Mouse (Mus musculus) brain, embryonic 14.5 days (tissue): ENCODE results near the gene H2al1j. TPM values are rescaled to one million over a fixed set of nuclear protein-coding genes. Genes with fewer than 3 reads are reported as not detected.
"Not testable (repeated sequence)": the region's sequence is repeated elsewhere in the genome, so short reads cannot be mapped to it uniquely, and the experiment has no call there.

Source experiments
- DNase-seq: peaks from one replicate; pipeline ENCODE4 v3.0.0-alpha.2; 2011; ENCODE audit warnings: low read depth
- CTCF ChIP-seq: fragments of 200-500 bp; IDR thresholded peaks from 2 replicates; pipeline ENCODE4 v1.5.1; 2012; ENCODE audit warnings: inconsistent platforms, mild to moderate bottlenecking, moderate library complexity, borderline replicate concordance; ENCODE audit not compliant: insufficient read depth, insufficient read length; ENCODE audit errors: extremely low read depth
- POLR2A ChIP-seq: fragments of 200-500 bp; IDR thresholded peaks from 2 replicates; pipeline ENCODE4 v1.6.1; 2012; ENCODE audit warnings: mild to moderate bottlenecking, inconsistent platforms, borderline replicate concordance; ENCODE audit not compliant: poor library complexity, insufficient read depth, insufficient read length, severe bottlenecking; ENCODE audit errors: extremely low read depth
- polyA plus RNA-seq: library from polyadenylated mRNA; depleted of rRNA; stranded (reverse); fragments of >200 nt; gene quantifications from 2 replicates; pipeline ENCODE4 v1.2.3, GENCODE M21; 2012; rRNA removed

The H2al1j gene
- polyA plus RNA-seq, result not detected in 2 replicates

- not testable (repeated sequence) for DNase-seq
These were observed at the start of gene H2al1j for GRCm38 (mm10) chrX:11327522-11327921. Gene H2al1j (plus strand): TSS chrX:11327822.

DNA sequence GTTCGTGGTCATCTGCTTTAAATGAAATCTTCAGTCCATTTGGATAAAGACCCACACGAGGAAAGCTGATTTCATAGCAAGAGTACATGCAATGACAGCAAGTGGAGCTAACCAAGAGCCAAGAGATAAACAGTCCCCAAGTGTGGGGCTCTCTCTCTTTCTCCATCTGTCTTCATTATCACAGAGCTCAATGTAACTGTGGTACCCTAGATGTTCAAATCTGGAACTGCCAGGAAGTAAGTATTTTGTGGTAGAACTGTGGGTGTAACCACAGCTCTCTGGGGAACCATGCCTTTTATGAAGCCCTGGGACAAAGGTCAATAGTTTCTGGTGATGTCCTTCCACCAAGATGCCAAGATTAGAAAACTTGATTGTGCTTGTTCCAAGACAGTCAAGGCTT is 46.9 kb upstream of the H2al1j start:
- TF ChIP-seq CTCF, result no peak
- TF ChIP-seq POLR2A, result no peak
- DNase-seq, result no peak

- peak; percentile 22 for DNase-seq
- TF ChIP-seq POLR2A (no peak), CTCF (no peak)
These were observed 39.2 kb upstream of the H2al1j start for GRCm38 (mm10) chrX:11288306-11288882.

DNA sequence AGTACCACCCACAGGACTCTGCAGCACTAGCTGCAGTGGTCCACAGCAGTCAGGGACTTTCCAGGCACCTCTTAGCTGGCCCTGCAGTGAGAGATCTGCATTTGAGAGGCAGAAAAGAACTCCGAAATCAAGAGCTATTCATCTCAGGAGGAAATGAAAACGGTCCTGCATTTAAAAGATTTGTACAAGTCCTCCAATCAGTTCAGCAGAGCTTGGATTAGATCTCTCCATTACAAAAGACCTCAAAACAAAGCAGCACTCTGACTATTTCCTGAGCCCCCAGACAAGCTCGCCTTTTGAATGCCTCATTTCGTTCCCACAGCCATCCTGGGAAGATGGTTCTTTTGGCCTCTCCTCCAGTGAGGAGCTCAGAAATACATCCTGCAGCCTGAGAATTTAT is 38.4 kb upstream of the H2al1j start:
- peak; percentile 3 for DNase-seq
- TF ChIP-seq CTCF (no peak), POLR2A (no peak)

DNA sequence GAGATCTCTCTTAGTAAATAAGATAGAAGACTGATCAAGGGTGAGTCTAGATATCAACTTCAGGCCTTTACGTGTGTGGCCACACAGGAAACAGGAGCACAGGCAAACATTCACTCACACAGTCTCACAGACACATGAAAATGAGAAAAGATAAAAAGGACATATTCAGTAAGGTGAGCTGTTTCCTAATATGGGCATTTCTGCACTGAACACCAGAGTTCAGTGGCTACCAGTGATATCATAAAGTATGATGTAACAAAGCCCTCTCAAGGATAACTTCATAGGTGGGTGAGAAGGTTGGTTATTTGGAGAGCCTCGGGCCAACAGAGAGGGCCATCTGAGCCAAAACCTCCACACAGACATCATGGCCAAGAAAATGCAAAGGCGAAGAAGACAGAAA is 28.7 kb upstream of the H2al1j start, which contains the start of gene H2al1a:
Gene H2al1a (plus strand): TSS at position 301 of the 400 bp plus-strand sequence.
- DNase-seq, result not testable (repeated sequence)

GRCm38 (mm10) chrX:11302132-11302531 is 25.5 kb upstream of the H2al1j start, which contains the start of gene H2al1b:
Gene H2al1b (plus strand): TSS chrX:11302432.
- DNase-seq, result not testable (repeated sequence)

- not testable (repeated sequence) for DNase-seq
These were observed 22.3 kb upstream of the H2al1j start, which contains the start of gene H2al1c for GRCm38 (mm10) chrX:11305355-11305754. Gene H2al1c (plus strand): TSS chrX:11305655.

DNA sequence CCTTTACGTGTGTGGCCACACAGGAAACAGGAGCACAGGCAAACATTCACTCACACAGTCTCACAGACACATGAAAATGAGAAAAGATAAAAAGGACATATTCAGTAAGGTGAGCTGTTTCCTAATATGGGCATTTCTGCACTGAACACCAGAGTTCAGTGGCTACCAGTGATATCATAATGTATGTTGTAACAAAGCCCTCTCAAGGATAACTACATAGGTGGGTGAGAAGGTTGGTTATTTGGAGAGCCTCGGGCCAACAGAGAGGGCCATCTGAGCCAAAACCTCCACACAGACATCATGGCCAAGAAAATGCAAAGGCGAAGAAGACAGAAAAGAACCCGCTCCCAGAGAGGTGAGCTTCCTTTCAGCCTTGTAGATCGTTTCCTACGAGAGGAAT is 19.1 kb upstream of the H2al1j start, which contains the start of gene H2al1d:
Gene H2al1d (plus strand): TSS at position 301 of the 400 bp plus-strand sequence.
- DNase-seq, result not testable (repeated sequence)

GRCm38 (mm10) chrX:11311634-11312033 is 16.0 kb upstream of the H2al1j start, which contains the start of gene H2al1e:
Gene H2al1e (plus strand): TSS chrX:11311934.
- DNase-seq, result not testable (repeated sequence)

DNA sequence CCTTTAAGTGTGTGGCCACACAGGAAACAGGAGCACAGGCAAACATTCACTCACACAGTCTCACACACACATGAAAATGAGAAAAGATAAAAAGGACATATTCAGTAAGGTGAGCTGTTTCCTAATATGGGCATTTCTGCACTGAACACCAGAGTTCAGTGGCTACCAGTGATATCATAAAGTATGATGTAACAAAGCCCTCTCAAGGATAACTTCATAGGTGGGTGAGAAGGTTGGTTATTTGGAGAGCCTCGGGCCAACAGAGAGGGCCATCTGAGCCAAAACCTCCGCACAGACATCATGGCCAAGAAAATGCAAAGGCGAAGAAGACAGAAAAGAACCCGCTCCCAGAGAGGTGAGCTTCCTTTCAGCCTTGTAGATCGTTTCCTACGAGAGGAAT is 12.8 kb upstream of the H2al1j start, which contains the start of gene H2al1f:
Gene H2al1f (plus strand): TSS at position 301 of the 400 bp plus-strand sequence.
- DNase-seq, result not testable (repeated sequence)

GRCm38 (mm10) chrX:11317956-11318355 is 9.7 kb upstream of the H2al1j start, which contains the start of gene H2al1g:
Gene H2al1g (plus strand): TSS chrX:11318256.
- DNase-seq, result not testable (repeated sequence)

DNA sequence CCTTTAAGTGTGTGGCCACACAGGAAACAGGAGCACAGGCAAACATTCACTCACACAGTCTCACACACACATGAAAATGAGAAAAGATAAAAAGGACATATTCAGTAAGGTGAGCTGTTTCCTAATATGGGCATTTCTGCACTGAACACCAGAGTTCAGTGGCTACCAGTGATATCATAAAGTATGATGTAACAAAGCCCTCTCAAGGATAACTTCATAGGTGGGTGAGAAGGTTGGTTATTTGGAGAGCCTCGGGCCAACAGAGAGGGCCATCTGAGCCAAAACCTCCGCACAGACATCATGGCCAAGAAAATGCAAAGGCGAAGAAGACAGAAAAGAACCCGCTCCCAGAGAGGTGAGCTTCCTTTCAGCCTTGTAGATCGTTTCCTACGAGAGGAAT is 6.4 kb upstream of the H2al1j start, which contains the start of gene H2al1h:
Gene H2al1h (plus strand): TSS at position 301 of the 400 bp plus-strand sequence.
- DNase-seq, result not testable (repeated sequence)

DNA sequence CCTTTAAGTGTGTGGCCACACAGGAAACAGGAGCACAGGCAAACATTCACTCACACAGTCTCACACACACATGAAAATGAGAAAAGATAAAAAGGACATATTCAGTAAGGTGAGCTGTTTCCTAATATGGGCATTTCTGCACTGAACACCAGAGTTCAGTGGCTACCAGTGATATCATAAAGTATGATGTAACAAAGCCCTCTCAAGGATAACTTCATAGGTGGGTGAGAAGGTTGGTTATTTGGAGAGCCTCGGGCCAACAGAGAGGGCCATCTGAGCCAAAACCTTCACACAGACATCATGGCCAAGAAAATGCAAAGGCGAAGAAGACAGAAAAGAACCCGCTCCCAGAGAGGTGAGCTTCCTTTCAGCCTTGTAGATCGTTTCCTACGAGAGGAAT is 3.3 kb upstream of the H2al1j start, which contains the start of gene H2al1i:
Gene H2al1i (plus strand): TSS at position 301 of the 400 bp plus-strand sequence.
- not testable (repeated sequence) for DNase-seq

DNA sequence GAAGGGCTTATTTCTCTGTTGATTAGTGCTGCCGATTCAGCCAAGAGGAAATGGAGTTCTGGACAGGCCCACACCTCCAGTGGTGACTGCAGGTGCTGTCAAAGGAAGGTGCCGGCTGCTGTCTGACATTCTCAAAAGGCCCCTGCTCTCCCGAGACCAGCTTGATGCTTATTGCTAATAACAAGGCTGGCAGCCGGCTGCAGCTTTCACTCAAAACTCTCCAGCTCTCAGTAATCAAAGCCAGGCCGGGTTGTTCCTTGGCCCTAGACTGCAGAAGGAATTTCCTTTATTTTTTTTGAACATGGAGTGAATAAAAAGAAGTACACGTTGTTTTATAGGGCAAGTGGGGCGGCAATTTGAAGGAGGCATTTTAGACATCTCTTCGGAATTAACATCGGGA is 18.1 kb downstream of the H2al1j start:
- TF ChIP-seq CTCF (no peak), POLR2A (no peak)
- peak; percentile 76 for DNase-seq

DNA sequence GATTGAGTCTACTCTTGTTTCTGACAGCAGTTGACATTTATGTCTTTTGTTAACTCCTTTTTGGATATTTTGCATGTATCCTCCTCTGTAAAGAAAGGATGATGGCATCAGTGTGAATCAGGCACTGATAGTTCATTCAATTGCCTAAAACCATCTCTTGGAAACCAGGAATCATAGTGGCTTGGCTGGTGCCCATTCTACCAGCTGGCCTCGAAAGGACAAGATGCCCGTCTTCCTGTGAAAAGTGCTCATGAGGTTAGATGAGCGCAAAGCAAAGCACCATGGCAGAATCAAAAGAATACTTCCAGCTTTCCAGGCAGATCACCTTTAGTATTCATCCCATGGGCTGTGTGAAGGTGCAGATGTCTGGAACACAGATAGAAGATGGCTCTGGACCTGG is 19.1 kb downstream of the H2al1j start:
- DNase-seq, result no peak
- TF ChIP-seq CTCF (no peak), POLR2A (no peak)
